Mouse (Mus musculus) lung, postnatal 36 days (tissue): ENCODE measurements around the gene Tmem135.
A peak's percentile ranks its signal among the peaks of the same experiment; 100 is the strongest.

Experiments used
- DNase-seq: peaks from one replicate; pipeline ENCODE4 v3.0.0; 2022; ENCODE audit warnings: mixed read lengths

The Tmem135 gene

DNA sequence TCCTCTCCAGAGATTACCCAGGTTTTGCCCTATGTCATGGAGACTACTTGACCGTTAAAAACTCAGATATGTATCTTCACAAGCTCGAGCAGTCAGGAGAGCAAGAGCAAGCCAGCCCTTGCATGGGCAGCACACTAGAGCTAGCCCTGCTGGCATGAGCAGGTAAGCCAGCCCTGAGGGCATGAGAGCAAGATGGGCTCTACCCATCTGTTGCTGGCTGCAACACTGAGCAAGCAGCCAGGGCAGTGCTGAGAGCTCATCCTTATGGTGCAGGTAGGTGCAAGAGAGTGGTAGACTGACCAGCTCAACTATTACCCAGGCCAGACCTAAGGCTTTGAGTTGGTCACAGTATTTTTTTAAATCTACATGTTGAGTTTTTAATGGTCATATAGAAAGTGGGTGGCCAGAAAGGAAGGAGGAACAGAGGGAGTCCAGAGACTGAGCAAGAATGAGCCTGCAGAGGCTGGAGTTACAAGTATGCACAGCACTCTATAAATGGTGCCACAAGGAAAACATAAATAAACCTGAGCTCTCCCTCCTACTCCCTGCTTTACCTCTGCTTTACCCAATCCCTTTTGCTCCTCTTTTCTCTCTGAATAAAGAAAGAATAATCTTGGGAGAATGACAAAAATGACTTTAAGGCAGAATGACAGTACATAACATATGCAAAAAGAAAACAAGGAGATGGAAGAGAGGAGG is 156.9 kb downstream of the Tmem135 start:
- DNase-seq, result no peak

DNA sequence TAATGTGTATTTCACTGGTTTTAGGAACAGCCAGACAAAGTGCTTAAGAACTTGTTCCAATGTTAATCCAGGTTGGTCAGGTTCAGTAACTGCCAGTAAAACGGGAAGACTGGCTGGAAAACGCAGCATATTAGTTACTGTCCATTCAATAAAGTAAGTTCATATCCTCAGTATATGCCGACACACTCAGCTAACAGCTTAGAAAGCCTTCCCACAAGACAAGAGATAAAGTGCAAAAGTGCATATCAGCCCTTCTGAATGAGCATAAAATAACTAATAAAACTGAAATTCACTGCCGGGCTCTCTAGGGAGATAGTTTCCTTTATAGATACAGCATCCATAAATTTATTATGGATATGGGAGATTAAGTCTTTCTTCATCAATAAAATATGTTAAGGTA is 161.5 kb downstream of the Tmem135 start:
- DNase-seq, result no peak

DNA sequence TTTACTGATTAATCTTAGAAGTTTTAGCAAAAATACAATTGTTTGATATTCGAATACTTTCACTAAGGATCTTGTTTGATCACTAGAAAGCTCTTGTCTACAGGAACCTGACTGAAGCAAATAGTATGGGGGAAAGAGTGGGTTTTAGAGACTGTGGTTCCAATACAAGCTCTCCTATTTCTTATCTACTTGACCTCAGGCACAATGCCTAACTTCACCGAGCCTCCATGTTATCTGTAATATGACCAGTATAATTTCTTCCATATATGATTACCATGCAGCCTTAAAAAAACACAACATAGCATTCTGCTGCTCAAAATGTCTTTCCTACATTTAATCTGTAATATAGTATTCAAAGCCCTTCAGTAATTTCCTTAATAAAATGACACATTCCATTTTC is 161.9 kb downstream of the Tmem135 start:
- no peak for DNase-seq

DNA sequence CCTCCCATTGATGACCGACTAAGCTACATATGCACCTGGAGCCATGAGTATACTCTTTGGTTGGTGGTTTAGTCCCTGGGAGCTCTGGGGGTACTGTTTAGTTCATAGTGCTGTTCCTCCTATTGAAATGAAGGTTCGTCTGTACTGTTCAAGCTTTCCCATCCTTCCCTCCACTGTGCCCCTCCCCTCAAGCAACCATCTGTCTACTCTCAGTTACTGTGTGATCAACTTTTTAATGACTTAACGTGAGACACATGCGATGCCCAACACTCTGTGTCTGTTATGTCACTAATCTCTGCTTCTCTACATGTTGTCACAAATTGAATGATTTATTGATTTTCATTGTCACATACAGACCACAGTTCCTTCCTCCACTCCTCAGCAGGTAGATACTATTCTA is 164.4 kb downstream of the Tmem135 start:
- no peak for DNase-seq

DNA sequence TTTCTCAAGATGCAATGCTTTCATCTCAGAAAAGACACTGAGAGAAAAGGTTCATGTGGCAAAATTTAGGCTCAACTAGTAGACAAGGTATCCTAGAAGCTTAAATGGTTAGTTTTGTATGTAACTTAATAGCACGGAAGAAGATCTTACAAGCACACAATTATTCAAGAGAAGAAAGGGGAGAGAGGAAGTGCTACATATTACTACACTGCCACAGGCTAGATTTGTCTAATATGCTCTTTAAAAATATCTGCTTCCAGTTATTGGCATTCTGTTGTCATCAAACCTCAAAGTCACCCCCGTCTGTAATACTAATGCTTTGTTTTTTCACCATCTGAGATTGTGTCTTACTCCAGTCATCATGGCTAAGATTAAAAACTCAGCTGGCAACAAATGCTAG is 167.4 kb downstream of the Tmem135 start:
- DNase-seq, result no peak

DNA sequence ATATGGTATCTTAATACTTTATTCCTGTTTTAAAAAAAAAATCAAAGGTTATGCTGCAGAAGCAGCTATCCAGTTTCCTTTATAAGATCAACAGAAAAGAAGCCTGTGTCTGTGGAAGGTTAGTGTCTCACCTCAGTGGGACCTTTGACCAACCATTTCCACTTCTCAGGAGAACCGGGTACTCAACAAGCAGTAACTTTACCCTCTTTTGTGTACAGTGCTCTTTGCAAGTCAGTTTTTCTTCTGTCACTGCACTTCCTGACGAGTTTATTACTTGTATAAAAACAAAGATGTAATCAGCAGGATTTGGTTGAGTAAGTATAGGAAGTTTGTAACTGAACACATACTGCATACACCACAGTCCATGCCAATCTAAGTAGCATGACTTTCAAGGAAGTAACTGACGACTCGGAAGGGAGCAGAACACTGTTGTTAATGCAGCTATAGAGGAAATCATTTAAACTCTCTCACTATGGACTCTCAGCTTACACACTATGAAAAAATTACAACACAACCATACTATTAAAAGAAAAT is 168.0 kb downstream of the Tmem135 start:
- DNase-seq, result no peak

DNA sequence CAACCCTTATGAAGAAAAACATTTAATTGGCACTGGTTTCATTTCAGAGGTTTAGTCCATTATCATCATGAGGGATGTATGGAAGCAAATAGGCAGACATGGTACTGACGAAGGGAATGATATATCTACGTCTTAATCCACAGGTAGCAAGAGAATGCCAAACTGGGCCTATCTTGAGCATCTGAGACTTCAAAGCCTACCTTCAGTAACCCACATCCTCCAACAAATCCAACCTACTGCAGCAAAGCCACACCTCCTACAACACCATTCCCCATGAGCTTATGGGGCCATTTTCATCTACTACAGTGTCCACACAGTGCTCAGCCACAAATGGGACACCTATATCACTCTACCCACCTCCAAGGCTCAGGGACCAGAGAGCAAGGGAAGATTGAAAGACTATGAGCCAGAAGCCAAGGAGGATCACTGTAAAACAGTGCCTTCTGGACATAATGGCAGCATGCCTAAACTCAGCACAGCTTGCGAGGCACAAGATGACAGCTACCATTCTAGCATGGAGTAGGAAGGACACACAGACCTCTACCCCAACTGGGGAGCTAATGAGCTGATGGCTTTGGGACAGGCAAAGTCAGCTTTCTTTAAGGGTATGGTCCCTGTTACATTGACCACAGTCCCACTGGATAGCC is 171.4 kb downstream of the Tmem135 start:
- DNase-seq, result no peak

DNA sequence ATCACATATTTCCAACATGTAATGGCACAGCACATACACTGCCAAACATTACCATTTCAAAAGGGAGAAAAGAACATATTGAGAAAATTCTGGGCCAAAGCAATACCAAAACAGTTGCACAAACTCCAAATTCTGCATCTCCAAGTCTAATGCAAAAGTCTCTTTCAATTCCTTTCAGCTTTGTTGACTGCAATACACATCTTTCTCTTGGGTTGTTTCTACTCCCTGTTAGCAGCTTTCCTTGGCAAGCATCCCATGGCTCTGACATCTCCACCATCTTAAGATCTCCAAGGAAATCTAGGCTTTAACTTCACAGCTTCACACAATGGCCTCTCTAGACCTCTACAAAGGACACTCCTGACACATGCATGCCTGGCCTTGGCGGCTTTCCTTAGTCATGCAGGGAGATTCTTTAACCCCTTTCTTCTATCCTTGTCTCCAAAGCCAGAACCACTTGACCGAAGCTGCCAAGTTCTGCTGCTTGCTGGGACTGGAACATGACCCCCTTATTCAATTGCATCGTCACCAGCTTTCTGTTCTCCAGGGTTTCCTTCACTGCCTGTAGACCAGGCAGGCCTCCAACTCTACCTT is 172.7 kb downstream of the Tmem135 start:
- DNase-seq, result no peak

DNA sequence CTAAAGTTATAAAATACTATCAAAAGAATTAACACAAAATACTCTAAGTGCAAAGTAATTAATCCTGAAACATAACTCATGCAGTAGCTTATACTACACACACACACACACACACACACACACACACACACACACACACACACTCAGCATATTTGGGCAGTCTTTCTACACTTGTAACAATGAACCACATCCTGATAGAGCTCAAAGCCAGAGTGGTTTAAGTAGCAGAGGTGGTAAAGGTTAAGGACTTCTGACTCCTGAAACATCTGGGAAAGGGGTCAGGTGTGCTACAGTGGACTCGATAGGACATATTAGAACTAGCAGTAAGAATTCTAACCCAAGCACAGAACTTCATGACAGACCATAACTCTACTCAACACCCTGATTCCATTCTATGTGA is 181.4 kb downstream of the Tmem135 start:
- no peak for DNase-seq

DNA sequence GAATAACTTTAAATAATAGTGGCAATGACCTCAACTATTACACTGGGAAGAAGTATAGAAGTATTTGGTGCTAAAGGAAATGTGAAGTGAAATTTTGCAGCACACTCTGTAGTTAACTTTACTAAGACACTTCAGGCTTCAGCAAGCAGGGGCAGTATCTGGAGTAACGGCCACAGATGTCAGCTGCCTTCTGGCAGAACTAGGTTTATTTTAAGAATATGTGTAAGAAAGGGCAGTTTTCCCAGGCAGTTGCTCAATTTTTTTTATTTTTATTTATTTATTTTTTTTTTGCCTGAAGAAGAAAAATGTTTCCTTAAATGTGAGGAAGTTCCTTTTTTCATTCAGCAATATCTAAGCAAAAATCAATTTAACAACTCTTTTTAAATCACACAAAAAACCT is 187.4 kb downstream of the Tmem135 start:
- DNase-seq, result peak; percentile 26

DNA sequence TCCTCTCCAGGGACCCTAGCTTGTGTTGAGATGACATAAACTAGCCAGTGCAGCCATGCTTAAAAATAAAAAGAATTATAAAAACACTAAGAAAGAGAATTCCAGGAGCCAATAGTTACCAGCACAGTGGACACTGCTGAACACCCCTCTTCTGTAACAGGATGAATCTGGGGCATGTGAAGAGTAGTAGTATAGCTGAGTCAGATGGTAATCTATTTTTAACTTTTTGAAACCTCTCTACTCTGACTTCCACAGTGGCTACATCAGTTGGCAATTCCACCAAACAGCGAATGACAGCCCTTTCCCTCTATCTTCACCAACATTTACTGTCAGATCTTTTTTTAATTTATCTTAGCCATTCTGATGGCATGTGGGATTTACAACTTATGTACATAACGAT is 187.9 kb downstream of the Tmem135 start:
- DNase-seq, result no peak

DNA sequence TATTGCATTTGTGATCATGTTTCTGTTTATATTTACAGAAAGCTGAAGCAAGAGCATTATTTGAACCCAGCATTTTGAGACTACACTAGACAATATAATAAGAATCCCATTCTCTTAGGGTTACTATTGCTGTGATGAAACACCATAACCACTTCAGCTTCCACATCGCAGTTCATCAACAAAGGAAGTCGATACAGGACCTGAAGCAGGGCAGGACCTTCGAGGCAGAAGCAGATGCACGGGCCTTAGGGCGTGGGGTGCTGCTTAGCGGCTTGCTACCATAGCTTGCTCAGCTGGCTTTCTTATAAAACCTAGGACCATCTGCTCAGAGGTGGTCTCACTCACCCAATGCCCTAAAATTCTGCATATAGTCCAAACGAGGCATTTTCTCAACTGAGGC is 188.3 kb downstream of the Tmem135 start:
- DNase-seq, result peak; percentile 22

DNA sequence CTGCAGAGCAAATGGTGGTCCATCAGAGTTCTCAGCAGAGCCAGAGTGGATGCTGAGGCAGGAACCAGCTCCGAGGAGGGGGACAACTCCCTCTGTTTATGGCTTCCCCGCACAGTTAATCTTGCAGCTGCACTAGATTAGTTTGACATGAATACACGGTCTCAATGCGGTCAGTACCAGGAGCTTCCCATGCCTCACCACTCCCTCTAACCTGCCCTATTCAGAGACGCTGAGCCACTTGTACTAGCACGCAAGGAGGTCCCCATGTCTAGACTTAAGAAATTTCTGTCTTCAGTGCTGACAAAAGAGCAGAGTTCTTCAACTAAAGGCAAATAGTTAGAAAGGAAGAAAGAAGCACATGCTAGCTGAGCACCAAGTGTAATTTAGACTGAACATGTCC is 193.5 kb downstream of the Tmem135 start:
- DNase-seq, result no peak

DNA sequence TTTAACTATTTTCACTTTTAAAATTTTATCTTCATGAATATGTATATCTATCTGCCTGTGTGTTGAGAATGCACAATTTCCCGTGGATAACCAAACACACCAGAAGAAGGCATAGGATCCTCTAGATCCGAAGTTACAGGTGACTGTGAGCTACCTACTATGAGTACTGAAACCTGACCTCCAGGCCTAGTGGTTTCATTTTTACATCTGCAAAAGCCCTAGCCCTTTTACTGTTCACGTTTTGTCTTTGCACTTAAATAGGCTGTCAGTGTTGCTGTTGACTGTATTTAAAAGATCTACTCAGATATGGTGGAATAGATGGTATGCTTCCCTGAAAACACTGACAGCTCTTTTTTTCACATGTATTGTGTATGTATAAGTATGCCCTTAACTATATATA is 197.9 kb downstream of the Tmem135 start:
- DNase-seq, result no peak

DNA sequence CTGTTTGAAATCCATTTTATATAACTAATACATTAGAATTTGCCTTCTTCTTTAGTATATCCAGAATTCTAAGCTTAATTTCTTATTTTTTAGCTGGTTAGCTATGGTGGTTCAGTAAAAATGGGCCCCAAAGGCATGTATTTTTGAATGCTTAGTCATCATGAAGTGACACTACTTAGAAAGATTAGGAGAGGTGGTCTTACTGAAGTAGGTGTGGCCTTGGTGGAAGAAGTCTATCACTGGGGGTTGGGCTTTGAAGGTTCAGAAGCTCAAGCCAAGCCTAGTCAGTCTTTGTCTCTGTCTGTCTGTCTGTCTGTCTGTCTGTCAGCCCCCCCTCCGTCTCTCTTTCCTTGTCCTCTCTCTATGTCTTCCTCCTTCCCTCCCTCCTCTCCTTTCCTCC is 198.6 kb downstream of the Tmem135 start:
- DNase-seq, result no peak

DNA sequence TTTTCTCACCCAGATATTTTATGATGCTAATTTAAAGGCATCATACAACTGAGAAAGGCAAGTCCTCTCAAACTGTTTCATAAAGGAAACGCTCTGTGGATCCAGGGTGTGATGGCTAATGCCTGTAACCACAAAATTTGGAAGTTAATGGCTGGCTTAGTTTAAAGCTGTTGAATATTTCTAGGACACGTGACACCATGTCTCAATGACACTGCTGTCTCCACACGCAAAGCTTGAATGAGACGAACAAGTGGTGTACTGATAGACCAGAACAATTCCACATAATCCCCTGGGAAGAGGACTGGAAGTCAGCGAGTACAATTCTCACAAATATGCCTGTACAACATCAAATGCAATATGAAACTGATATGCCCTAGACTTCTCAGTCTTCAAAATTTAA is 200.9 kb downstream of the Tmem135 start:
- DNase-seq, result no peak

DNA sequence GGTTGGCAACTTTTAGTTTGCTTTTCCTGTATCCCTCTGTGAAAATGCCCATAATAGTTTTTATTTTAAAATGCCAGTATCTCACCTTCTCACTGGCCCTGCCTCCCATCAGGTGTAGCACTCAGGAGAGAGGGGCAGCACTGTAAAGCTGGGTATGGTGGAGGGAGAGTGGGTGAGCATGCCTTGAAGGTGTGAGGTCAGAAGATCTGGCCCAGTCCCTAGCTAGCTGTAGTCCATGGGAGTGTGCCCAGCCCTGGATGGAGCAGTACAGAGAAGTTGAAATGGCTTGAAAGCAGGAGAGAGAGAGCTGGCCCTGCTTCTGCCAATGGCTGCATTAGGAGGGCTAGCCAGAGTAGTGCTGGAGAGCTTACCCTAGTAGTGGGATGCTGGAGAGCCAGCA is 202.1 kb downstream of the Tmem135 start:
- no peak for DNase-seq

DNA sequence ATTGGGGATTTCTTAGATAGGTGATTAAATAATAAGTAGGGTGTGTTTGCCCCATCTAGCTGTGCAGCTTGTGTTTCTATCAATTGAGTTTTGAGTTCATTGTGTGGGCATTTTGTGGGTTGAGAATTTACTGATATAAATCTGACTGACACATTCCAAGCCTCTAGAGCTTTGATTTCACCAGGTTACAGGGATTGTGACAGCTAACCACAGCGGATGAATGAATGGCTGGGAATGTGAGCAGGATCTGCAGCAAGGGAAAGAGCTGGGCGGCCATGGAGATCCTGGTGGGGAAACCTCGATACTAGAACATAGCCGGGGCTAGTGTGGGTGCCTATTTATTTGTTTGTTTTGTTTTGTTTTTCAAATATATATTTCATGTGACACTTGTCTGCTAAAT is 205.5 kb downstream of the Tmem135 start:
- DNase-seq, result no peak

DNA sequence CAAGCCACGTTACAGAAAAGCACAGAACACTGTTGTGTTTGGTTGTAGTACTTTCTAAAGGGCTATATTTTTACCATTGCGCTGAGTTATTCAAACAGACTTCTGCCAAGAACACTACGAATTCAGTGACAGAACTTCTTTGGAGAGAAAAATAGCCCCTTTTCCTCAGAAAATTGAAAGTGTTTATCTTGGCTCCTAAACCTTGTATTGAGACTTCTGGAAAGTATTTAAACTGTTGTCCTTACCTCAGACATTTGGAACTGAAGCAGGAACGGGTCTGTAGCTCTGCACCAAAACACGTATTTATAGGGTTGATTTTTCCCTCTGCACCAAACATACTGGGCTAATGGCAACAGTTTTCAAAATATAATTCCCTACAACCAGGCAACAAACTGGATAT is 210.6 kb downstream of the Tmem135 start:
- DNase-seq, result no peak

DNA sequence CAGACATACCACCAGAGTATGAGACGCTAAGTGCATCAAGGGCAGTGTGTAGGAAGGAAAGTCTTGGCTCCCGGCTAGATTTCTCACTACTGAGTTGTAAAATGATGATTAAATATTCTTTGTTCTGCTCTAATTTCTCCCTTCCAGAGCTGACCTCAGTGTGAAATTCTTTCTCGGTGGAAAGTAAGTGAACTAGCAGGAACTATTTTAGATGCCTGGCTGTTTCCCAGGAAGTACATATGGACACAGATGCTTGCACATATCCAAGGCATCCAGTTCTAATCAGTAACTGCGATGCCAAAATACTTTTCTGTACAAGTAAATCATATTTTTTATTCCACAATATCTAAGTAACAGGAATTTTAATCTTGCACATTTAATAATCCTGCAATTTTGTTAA is 220.1 kb downstream of the Tmem135 start:
- no peak for DNase-seq

DNA sequence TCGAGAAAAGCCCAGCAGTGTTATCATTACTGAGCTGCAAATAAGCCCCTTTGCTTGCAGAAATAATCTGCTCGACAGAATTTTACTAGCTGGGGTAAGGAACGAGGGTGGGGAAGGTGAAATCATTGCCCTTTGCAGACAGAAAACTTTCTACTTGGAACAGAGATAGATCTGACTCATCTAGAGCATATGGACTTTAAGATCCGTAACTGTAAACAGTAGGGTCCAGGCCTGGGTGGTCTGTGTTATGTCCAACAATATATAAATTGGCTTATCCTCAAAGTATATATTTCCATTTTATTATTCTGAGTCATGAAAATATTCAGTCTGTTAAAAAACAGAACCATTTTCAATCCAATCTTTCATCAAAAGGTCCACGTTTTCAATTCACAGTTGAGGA is 221.1 kb downstream of the Tmem135 start:
- no peak for DNase-seq

DNA sequence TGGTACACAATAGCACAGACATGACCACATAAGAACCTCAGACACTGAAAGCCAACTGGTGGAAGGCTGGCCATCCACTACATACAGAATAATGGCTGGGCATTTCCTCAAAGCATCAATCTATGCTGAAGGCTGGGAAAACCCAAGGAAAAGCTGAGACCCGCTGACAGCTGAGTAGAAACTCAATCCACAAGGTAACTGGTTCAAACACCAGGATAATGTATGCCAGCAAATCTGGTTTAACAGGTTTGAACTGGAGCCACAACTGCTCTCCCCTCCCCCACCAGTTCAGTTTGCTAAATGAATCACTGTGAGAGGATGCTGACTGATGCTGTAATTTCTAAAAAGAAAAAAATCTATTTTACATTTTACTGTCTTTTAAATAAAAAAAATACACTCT is 222.7 kb downstream of the Tmem135 start:
- DNase-seq, result peak; percentile 35

DNA sequence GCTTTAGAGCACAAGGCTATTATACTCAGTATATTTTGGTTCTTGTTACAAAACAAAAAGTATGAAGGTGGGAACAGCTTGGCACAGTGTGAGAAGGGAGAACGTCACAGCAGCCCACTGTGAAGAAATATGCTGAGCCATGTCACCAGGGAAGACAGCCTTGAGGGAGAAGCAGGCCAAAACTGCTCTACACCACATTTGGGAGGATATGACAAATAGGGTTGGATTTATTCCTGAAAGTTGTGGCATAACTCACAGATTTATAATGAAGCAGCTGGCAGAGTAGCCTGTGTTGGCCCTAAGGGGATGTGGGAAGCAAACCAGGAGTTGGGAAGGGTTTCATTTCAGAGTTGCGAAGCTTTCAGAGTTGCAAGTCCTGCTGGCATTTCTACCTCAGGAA is 225.4 kb downstream of the Tmem135 start:
- DNase-seq, result no peak

DNA sequence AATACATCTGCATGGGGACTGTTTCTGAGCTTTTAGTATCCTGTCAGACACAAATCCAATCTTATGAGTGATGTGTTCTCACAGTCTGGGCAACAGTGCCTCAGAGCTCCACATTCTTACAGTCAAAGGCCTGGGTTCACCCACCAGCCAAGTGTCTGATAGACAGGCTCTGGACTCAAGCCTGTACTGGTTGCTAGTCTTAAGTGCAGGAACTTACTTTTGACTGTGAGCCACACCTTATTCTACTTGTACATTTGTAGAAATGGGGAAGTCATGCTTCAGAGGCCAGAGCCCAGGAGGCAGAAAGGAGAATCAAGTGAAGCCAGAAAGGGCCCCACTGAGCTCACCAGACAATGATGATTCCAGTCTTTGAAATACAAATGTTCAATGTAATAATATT is 226.1 kb downstream of the Tmem135 start:
- peak; percentile 24 for DNase-seq
